Mouse (Mus musculus): ENCODE results near the gene Astn2.

DNA sequence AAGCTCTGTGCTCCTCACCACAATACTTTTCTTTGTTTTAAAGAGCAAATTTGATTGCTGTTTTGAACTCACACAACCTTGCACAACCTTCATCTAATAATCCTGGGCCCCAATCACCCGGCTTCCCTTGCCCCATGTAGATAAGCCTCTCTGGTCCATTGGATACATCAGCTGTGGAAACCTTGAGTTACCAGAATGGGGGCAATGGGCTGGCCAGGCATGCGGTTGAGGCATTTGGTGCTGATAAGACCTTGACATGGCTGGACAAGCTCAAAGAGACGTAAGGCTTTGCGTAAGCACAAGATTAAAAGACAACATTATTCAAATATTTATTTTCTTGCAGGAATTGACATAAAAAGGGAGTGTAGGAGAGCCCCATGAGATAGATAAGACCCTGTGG is 988.9 kb downstream of the Astn2 start:
- TF ChIP-seq CTCF (IDR thresholded peaks at IDR 0.05) (no peak), POLR2A (IDR thresholded peaks at IDR 0.05; ENCODE audit: insufficient read depth, low read depth, low read length) (no peak), EP300 (IDR thresholded peaks at IDR 0.05; ENCODE audit: insufficient read depth, low read depth, low read length) (no peak)

All from heart, adult 2 months (tissue).